Mouse (Mus musculus) midbrain, embryonic 16.5 days (tissue): ENCODE measurements around the gene Klhl40. TPM values are rescaled to one million over a fixed set of nuclear protein-coding genes. Genes with fewer than 3 reads are reported as not detected.

Source experiments
- ATAC-seq: fragments of 200-750 bp; cut with Nextera tagmentation; 2 replicates; pipeline ENCODE4 v1.8.0; 2017; ENCODE audit warnings: moderate TSS enrichment
- H3K27ac ChIP-seq: fragments of 300-500 bp; sonication (generic); 2 replicates; pipeline ENCODE4 v1.5.1; 2014; ENCODE audit warnings: mild to moderate bottlenecking, low read length, mixed read lengths
- H3K27me3 ChIP-seq: fragments of 300-500 bp; sonication (generic); 2 replicates; pipeline ENCODE4 v1.6.1; 2014; ENCODE audit warnings: low read depth, low read length, mixed read lengths; ENCODE audit not compliant: control insufficient read depth, insufficient read depth
- H3K36me3 ChIP-seq: fragments of 300-500 bp; sonication (generic); 2 replicates; pipeline ENCODE4 v1.6.1; 2014; ENCODE audit warnings: mild to moderate bottlenecking, low read length, moderate library complexity, mixed read lengths; ENCODE audit not compliant: control insufficient read depth, insufficient read depth
- H3K4me1 ChIP-seq: fragments of 300-500 bp; sonication (generic); 2 replicates; pipeline ENCODE4 v1.6.1; 2014; ENCODE audit warnings: mild to moderate bottlenecking, low read length, mixed read lengths; ENCODE audit not compliant: control insufficient read depth, insufficient read depth
- H3K4me2 ChIP-seq: fragments of 300-500 bp; sonication (generic); 2 replicates; pipeline ENCODE4 v1.6.1; 2014; ENCODE audit warnings: mild to moderate bottlenecking, low read length, mixed read lengths
- H3K4me3 ChIP-seq: fragments of 300-500 bp; sonication (generic); 2 replicates; pipeline ENCODE4 v1.5.1; 2014; ENCODE audit warnings: low read depth, mild to moderate bottlenecking, low read length, moderate library complexity, mixed read lengths
- H3K9ac ChIP-seq: fragments of 300-500 bp; sonication (generic); 2 replicates; pipeline ENCODE4 v1.6.1; 2014; ENCODE audit warnings: low read depth, low read length, mixed read lengths
- H3K9me3 ChIP-seq: fragments of 300-500 bp; sonication (generic); replicated peaks from 2 replicates; pipeline ENCODE4 v1.6.1; 2014; ENCODE audit warnings: mild to moderate bottlenecking, low read length, mixed read lengths; ENCODE audit not compliant: control insufficient read depth, poor library complexity, severe bottlenecking
- WGBS: fragments of 180-500 bp; shearing (Covaris S2); extraction: QIAGEN DNeasy Blood & Tissue Kit; methylation state at CpG from one replicate; pipeline ENCODE4 v1.1.7; 2014; 5-methylcytosine and 5-hydroxymethylcytosine counted together
- polyA plus RNA-seq: library from polyadenylated mRNA; unstranded; fragments of >200 nt; fragmentation: Nextera tagmentation; extraction: Ambion mirVana; gene quantifications from 2 replicates; pipeline ENCODE4 v1.2.1, GENCODE M21; 2015

Gene Klhl40
- polyA plus RNA-seq, result 1.5 and 1.6 TPM in 2 replicates

- peak within 1 kb of the TSS; percentile 79 for H3K4me2 ChIP-seq
- peaks cover 24% of the 10 kb centered on the region for H3K27me3 ChIP-seq
- WGBS, result 19% methylated on average over 30 of the region's 30 CpGs
- H3K9me3 ChIP-seq, result no peaks in the 10 kb centered on the region
- peak within 1 kb of the TSS; percentile 38 for H3K4me3 ChIP-seq
- 0 out of 2 replicates have a peak within 1 kb of the TSS, but pooled peaks have one; percentile 23 for H3K27ac ChIP-seq
- H3K4me1 ChIP-seq, result no peaks in the 10 kb centered on the region
- peak; percentile 69 for ATAC-seq
- H3K9ac ChIP-seq, result peak within 1 kb of the TSS; percentile 62
- H3K36me3 ChIP-seq, result no peaks in the 10 kb centered on the region
These were observed at the start of gene Klhl40 for GRCm38 (mm10) chr9:121777484-121778065. Gene Klhl40 (plus strand): TSS chr9:121777607.

DNA sequence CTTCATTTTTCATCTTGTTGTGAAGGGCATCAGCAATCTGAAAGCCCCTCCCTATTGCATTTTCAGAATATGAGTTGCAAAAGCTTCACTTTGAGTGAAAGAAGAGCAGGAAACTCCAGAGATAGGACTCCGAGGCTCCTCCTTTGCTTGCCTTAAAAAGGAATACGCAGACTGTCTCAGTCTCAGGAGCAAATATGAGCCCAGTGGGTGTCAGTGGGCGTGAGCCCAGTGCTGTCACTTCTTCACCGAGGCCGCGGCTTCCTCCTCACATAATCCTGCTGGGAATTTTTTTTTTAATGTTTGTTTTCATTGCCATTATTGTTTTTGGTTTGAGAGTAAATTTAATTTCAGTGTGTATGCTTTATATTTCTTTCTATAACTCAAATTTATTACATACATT lies 36.9 kb upstream of the Klhl40 start:
- peaks cover 24% of the 10 kb centered on the region for H3K36me3 ChIP-seq
- no peak overlapping the region for H3K9ac ChIP-seq
- no peak overlapping the region for H3K27ac ChIP-seq
- H3K4me1 ChIP-seq, result no peaks in the 10 kb centered on the region
- ATAC-seq, result no peak
- H3K4me2 ChIP-seq, result no peak overlapping the region
- H3K4me3 ChIP-seq, result no peak overlapping the region
- H3K27me3 ChIP-seq, result no peaks in the 10 kb centered on the region
- 88% methylated on average over 6 of the region's 6 CpGs for WGBS
- H3K9me3 ChIP-seq, result no peaks in the 10 kb centered on the region

- ATAC-seq, result no peak
- WGBS, result 95% methylated on average over 3 of the region's 3 CpGs
- no peaks in the 10 kb centered on the region for H3K27me3 ChIP-seq
- no peak overlapping the region for H3K27ac ChIP-seq
- peaks cover 24% of the 10 kb centered on the region for H3K36me3 ChIP-seq
- H3K4me3 ChIP-seq, result no peak overlapping the region
- no peaks in the 10 kb centered on the region for H3K9me3 ChIP-seq
- H3K9ac ChIP-seq, result no peak overlapping the region
- H3K4me1 ChIP-seq, result no peaks in the 10 kb centered on the region
- no peak overlapping the region for H3K4me2 ChIP-seq
These were observed 36.2 kb upstream of the Klhl40 start for GRCm38 (mm10) chr9:121741168-121741567.

- H3K9ac ChIP-seq, result no peak overlapping the region
- no peaks in the 10 kb centered on the region for H3K9me3 ChIP-seq
- no peak overlapping the region for H3K4me3 ChIP-seq
- H3K27me3 ChIP-seq, result no peaks in the 10 kb centered on the region
- peaks cover 34% of the 10 kb centered on the region for H3K36me3 ChIP-seq
- no peak for ATAC-seq
- no peak overlapping the region for H3K4me2 ChIP-seq
- 94% methylated on average over 8 of the region's 8 CpGs for WGBS
- H3K27ac ChIP-seq, result no peak overlapping the region
- no peaks in the 10 kb centered on the region for H3K4me1 ChIP-seq
These were observed 33.4 kb upstream of the Klhl40 start for GRCm38 (mm10) chr9:121744051-121744450.

DNA sequence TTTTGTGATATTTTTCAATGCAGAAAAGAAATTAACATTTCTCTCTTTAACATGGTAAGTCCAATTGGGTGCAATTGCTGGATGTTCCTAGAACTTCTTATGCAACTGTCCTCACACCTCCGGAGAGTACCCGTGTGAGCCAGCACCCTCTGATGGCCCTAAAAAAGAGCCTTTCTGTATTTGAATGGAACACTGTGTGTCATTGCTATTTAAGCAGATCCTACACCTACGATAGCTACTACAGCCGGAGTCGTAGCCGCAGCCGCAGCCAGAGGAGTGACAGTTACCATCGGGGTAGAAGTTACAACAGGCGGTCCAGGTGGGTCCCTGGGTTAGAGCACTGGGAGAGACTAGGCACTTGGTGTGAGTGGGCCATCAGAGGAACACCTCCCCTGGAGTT lies 24.6 kb upstream of the Klhl40 start:
- H3K27ac ChIP-seq, result no peak overlapping the region
- H3K27me3 ChIP-seq, result no peaks in the 10 kb centered on the region
- H3K9ac ChIP-seq, result no peak overlapping the region
- H3K36me3 ChIP-seq, result peaks cover 39% of the 10 kb centered on the region
- WGBS, result 98% methylated on average over 9 of the region's 9 CpGs
- ATAC-seq, result no peak
- H3K4me1 ChIP-seq, result 0 out of 2 replicates have a peak, but pooled peaks cover 3% of the 10 kb centered on the region
- no peak overlapping the region for H3K4me2 ChIP-seq
- H3K9me3 ChIP-seq, result no peaks in the 10 kb centered on the region
- H3K4me3 ChIP-seq, result no peak overlapping the region

DNA sequence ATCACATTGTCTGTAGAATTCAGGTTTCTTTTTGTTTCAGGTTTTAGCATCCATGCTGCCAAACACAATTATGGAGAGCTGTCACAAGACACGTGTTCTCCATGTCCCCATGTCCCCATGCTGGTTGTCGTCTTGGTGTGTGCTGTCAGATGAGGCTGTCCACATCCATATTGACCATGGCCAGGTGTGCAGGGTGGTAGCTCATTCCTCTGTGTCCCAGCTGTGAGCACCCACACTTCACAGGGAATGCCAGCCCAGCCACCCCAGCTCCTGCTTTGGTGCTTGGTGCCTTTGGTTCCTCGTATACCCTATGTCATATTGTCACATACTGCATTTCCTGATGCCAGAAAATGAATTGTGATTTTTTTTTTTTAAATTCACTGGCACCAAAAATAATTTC lies 22.8 kb upstream of the Klhl40 start:
- no peak overlapping the region for H3K4me3 ChIP-seq
- no peak overlapping the region for H3K27ac ChIP-seq
- H3K9me3 ChIP-seq, result no peaks in the 10 kb centered on the region
- ATAC-seq, result no peak
- no peaks in the 10 kb centered on the region for H3K27me3 ChIP-seq
- H3K9ac ChIP-seq, result no peak overlapping the region
- H3K4me2 ChIP-seq, result no peak overlapping the region
- H3K4me1 ChIP-seq, result peaks cover 13% of the 10 kb centered on the region
- WGBS, result 93% methylated on average over 3 of the region's 3 CpGs
- peaks cover 33% of the 10 kb centered on the region for H3K36me3 ChIP-seq

- 89% methylated on average over 3 of the region's 3 CpGs for WGBS
- no peaks in the 10 kb centered on the region for H3K9me3 ChIP-seq
- H3K4me3 ChIP-seq, result no peak overlapping the region
- H3K27me3 ChIP-seq, result no peaks in the 10 kb centered on the region
- peaks cover 18% of the 10 kb centered on the region for H3K36me3 ChIP-seq
- H3K9ac ChIP-seq, result no peak overlapping the region
- H3K4me1 ChIP-seq, result peaks cover 27% of the 10 kb centered on the region
- no peak overlapping the region for H3K27ac ChIP-seq
- no peak for ATAC-seq
- H3K4me2 ChIP-seq, result no peak overlapping the region
These were observed 20.6 kb upstream of the Klhl40 start for GRCm38 (mm10) chr9:121756785-121757184.

DNA sequence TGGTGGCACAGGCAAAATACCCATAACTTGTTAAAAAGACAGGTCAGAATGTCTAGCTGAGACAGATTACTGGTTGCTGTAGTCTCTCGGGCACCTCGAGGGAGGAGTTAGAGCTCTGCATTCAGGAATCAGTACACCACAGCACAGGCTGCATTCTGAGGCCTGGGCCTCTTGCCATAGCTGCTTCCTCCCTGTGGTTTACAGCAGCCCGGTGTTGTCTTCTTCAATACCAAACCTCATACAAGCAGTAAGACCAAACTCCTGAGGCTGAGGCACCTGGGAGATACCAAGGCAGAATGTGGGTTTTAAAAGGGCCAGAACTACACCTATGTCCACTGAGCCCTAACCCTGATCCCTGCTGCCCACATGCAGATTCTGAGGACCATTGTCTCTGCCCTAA lies 20.0 kb upstream of the Klhl40 start:
- 77% methylated on average over 3 of the region's 3 CpGs for WGBS
- H3K4me3 ChIP-seq, result no peak overlapping the region
- no peaks in the 10 kb centered on the region for H3K27me3 ChIP-seq
- H3K9me3 ChIP-seq, result no peaks in the 10 kb centered on the region
- ATAC-seq, result no peak
- no peak overlapping the region for H3K4me2 ChIP-seq
- H3K9ac ChIP-seq, result no peak overlapping the region
- H3K27ac ChIP-seq, result no peak overlapping the region
- peaks cover 16% of the 10 kb centered on the region for H3K36me3 ChIP-seq
- H3K4me1 ChIP-seq, result peaks cover 28% of the 10 kb centered on the region

- WGBS, result 56% methylated on average over 10 of the region's 10 CpGs
- no peak overlapping the region; the same call in 1 of the 2 replicates for H3K27ac ChIP-seq
- ATAC-seq, result no peak
- peak overlapping the region; percentile 93 for H3K4me2 ChIP-seq
- peak overlapping the region; percentile 95 for H3K9ac ChIP-seq
- H3K27me3 ChIP-seq, result no peaks in the 10 kb centered on the region
- peaks cover 28% of the 10 kb centered on the region for H3K4me1 ChIP-seq
- H3K9me3 ChIP-seq, result no peaks in the 10 kb centered on the region
- peak overlapping the region; percentile 95 for H3K4me3 ChIP-seq
- H3K36me3 ChIP-seq, result peaks cover 17% of the 10 kb centered on the region
These were observed 19.3 kb upstream of the Klhl40 start for GRCm38 (mm10) chr9:121757835-121758814.
